In genomic region chr1:34435371-34436120, GRCm38 (mm10) we compare ENCODE assay signal across 8 mouse cellular contexts. TPM values are rescaled to one million over a fixed set of nuclear protein-coding genes. Genes with fewer than 3 reads are reported as not detected.
DNase-seq lines count a peak whose midpoint lies in the region; ATAC-seq and TF ChIP-seq lines count a peak whose summit lies in the region.

No protein-coding gene starts in this region.

- no peaks in the 10 kb centered on the region; the same call in 1 of the 2 replicates for H3K36me3 ChIP-seq in heart, embryonic 11.5 days (ENCODE audit: control insufficient read depth, insufficient read depth, low read length)
- H3K36me3 ChIP-seq in forebrain, embryonic 16.5 days (ENCODE audit: control insufficient read depth, insufficient read depth): peaks cover 9% of the 10 kb centered on the region
- H3K36me3 ChIP-seq in liver, postnatal 0 days (replicated peaks; ENCODE audit: insufficient read depth, low read length): peaks cover 2% of the 10 kb centered on the region; the same call in 1 of the 2 replicates

- WGBS in heart, embryonic 11.5 days (ENCODE audit: insufficient replicate concordance): 28% methylated on average over 8 of the region's 8 CpGs
- WGBS in forebrain, embryonic 16.5 days: 31% methylated on average over 8 of the region's 8 CpGs
- WGBS in liver, postnatal 0 days (ENCODE audit: insufficient replicate concordance): 33% methylated on average over 8 of the region's 8 CpGs

- no peak for TF ChIP-seq EP300 in liver, postnatal 0 days (IDR thresholded peaks at IDR 0.05; ENCODE audit: low read depth)

- H3K4me3 ChIP-seq in heart, embryonic 11.5 days (ENCODE audit: low read depth, low read length): peak overlapping the region; percentile 67
- H3K4me3 ChIP-seq in forebrain, embryonic 16.5 days (replicated peaks; ENCODE audit: low read length): peak overlapping the region; percentile 66
- peak overlapping the region; percentile 60 for H3K4me3 ChIP-seq in liver, postnatal 0 days (ENCODE audit: low read depth, low read length)

- no peak for TF ChIP-seq CTCF in liver, postnatal 0 days (IDR thresholded peaks at IDR 0.05; ENCODE audit: low read depth)

- peak overlapping the region; percentile 71 for H3K4me2 ChIP-seq in heart, embryonic 11.5 days
- peak overlapping the region; percentile 54 for H3K4me2 ChIP-seq in forebrain, embryonic 16.5 days (ENCODE audit: low read length)
- peak overlapping the region; percentile 78 for H3K4me2 ChIP-seq in liver, postnatal 0 days (ENCODE audit: low read depth, low read length)

- no peak for DNase-seq in heart, adult 18-20 months
- DNase-seq in ES-CJ7 (ENCODE audit: low read depth, low spot score): peak; percentile 63
- no peak for DNase-seq in liver, postnatal 0 days
- DNase-seq in layer of hippocampus, adult 8-10 months (ENCODE audit: low spot score in 2 of 2): no peak

- peak overlapping the region; percentile 85 for H3K27ac ChIP-seq in heart, embryonic 11.5 days (ENCODE audit: low read depth, low read length)
- peak overlapping the region; percentile 95 for H3K27ac ChIP-seq in forebrain, embryonic 16.5 days (ENCODE audit: low read length)
- H3K27ac ChIP-seq in liver, postnatal 0 days (ENCODE audit: low read depth): peak overlapping the region; percentile 46; the same call in 1 of the 2 replicates

- H3K4me1 ChIP-seq in heart, embryonic 11.5 days (ENCODE audit: control insufficient read depth, insufficient read depth, low read length): peaks cover 6% of the 10 kb centered on the region
- H3K4me1 ChIP-seq in forebrain, embryonic 16.5 days (replicated peaks; ENCODE audit: control insufficient read depth, insufficient read depth, low read length): peaks cover 28% of the 10 kb centered on the region
- H3K4me1 ChIP-seq in liver, postnatal 0 days (ENCODE audit: insufficient read depth): peaks cover 16% of the 10 kb centered on the region

- H3K27me3 ChIP-seq in heart, embryonic 11.5 days (ENCODE audit: control insufficient read depth, insufficient read depth, low read length): no peaks in the 10 kb centered on the region
- no peaks in the 10 kb centered on the region for H3K27me3 ChIP-seq in forebrain, embryonic 16.5 days (replicated peaks; ENCODE audit: control insufficient read depth, insufficient read depth, low read length)
- no peaks in the 10 kb centered on the region for H3K27me3 ChIP-seq in liver, postnatal 0 days (ENCODE audit: insufficient read depth, low read length)

- no peak for ATAC-seq in heart, embryonic 11.5 days (replicated peaks; ENCODE audit: insufficient number of reproducible peaks, low FRiP score, low TSS enrichment)
- no peak for ATAC-seq in forebrain, embryonic 16.5 days
- no peak for ATAC-seq in liver, postnatal 0 days
- no peak for ATAC-seq in CD4-positive, CD25-positive, alpha-beta regulatory T cell, adult 4 months
- no peak for ATAC-seq in monocyte, adult 5-6 weeks (replicated peaks; ENCODE audit: insufficient number of reproducible peaks, low FRiP score, low TSS enrichment, poor library complexity, severe bottlenecking)

- H3K9me3 ChIP-seq in heart, embryonic 11.5 days (replicated peaks; ENCODE audit: control insufficient read depth, low read length): peaks cover 14% of the 10 kb centered on the region
- H3K9me3 ChIP-seq in forebrain, embryonic 16.5 days (ENCODE audit: control insufficient read depth, low read length): peaks cover 15% of the 10 kb centered on the region
- H3K9me3 ChIP-seq in liver, postnatal 0 days (ENCODE audit: low read length): peaks cover 18% of the 10 kb centered on the region

- H3K9ac ChIP-seq in heart, embryonic 11.5 days (ENCODE audit: low read depth, low read length): peak overlapping the region; percentile 79
- peak overlapping the region; percentile 77 for H3K9ac ChIP-seq in forebrain, embryonic 16.5 days (replicated peaks; ENCODE audit: low read depth, low read length)
- H3K9ac ChIP-seq in liver, postnatal 0 days (replicated peaks): peak overlapping the region; percentile 61

RNA-seq across cellular contexts. Expression of gene Ccdc115, which starts 3.9 kb away (rescaled TPM):
- 49.0 and 49.8 TPM in 2 replicates for polyA plus RNA-seq in heart, embryonic 11.5 days (2014; fragmentation: Nextera tagmentation; extraction: Ambion mirVana)
- total RNA-seq in heart, adult 18-20 months (2021): 10 to 100 TPM; 13.4 to 15.5 TPM
- 67.4 and 73.6 TPM in 2 replicates for polyA plus RNA-seq in forebrain, embryonic 16.5 days (2015; fragmentation: Nextera tagmentation; extraction: Ambion mirVana)
- polyA plus RNA-seq in liver, postnatal 0 days (2015; fragmentation: Nextera tagmentation; extraction: Ambion mirVana): 19.0 and 21.0 TPM in 2 replicates
- polyA plus RNA-seq in CD4-positive, CD25-positive, alpha-beta regulatory T cell, adult 4 months (2017; shearing (Covaris generic)): 10 to 100 TPM; 37.2 to 56.6 TPM
- 37.3 to 46.3 TPM (median 43.2 TPM) in 3 replicates for total RNA-seq in monocyte, adult 5-6 weeks (2017)
- total RNA-seq in layer of hippocampus, adult 8-10 months (2022): 10 to 100 TPM; 16.0 to 20.6 (median 17.9) TPM

RNA-seq across cellular contexts. Expression of gene Imp4, which starts 4.1 kb away (rescaled TPM):
- 73.0 and 80.8 TPM in 2 replicates for polyA plus RNA-seq in heart, embryonic 11.5 days (2014; fragmentation: Nextera tagmentation; extraction: Ambion mirVana)
- total RNA-seq in heart, adult 18-20 months (2021): 10 to 100 TPM; 30.5 to 31.2 TPM
- polyA plus RNA-seq in forebrain, embryonic 16.5 days (2015; fragmentation: Nextera tagmentation; extraction: Ambion mirVana): 58.8 and 65.6 TPM in 2 replicates
- 37.6 and 41.6 TPM in 2 replicates for polyA plus RNA-seq in liver, postnatal 0 days (2015; fragmentation: Nextera tagmentation; extraction: Ambion mirVana)
- polyA plus RNA-seq in CD4-positive, CD25-positive, alpha-beta regulatory T cell, adult 4 months (2017; shearing (Covaris generic)): 100 to 1,000 TPM; 140 to 143 TPM
- total RNA-seq in monocyte, adult 5-6 weeks (2017): 20.7 to 25.3 TPM (median 24.1 TPM) in 3 replicates
- total RNA-seq in layer of hippocampus, adult 8-10 months (2022): 10 to 100 TPM; 32.3 to 36.9 (median 33.4) TPM

RNA-seq across cellular contexts. Expression of gene Ptpn18, which starts 24.0 kb away (rescaled TPM):
- 7.4 and 10.4 TPM in 2 replicates for polyA plus RNA-seq in heart, embryonic 11.5 days (2014; fragmentation: Nextera tagmentation; extraction: Ambion mirVana)
- 1 to 10 TPM; 4.0 to 4.3 TPM for total RNA-seq in heart, adult 18-20 months (2021)
- polyA plus RNA-seq in forebrain, embryonic 16.5 days (2015; fragmentation: Nextera tagmentation; extraction: Ambion mirVana): 4.0 and 4.2 TPM in 2 replicates
- polyA plus RNA-seq in liver, postnatal 0 days (2015; fragmentation: Nextera tagmentation; extraction: Ambion mirVana): 28.2 and 32.1 TPM in 2 replicates
- polyA plus RNA-seq in CD4-positive, CD25-positive, alpha-beta regulatory T cell, adult 4 months (2017; shearing (Covaris generic)): 100 to 1,000 TPM; 127 to 195 TPM
- total RNA-seq in monocyte, adult 5-6 weeks (2017): 254 to 418 TPM (median 327 TPM) in 3 replicates
- total RNA-seq in layer of hippocampus, adult 8-10 months (2022): 10 to 100 TPM in 1 of 4 experiments, 1 to 10 TPM in 3; 5.0 to 11.9 (median 8.9) TPM
